Mouse (Mus musculus): ENCODE measurements around the gene Pld4.

DNA sequence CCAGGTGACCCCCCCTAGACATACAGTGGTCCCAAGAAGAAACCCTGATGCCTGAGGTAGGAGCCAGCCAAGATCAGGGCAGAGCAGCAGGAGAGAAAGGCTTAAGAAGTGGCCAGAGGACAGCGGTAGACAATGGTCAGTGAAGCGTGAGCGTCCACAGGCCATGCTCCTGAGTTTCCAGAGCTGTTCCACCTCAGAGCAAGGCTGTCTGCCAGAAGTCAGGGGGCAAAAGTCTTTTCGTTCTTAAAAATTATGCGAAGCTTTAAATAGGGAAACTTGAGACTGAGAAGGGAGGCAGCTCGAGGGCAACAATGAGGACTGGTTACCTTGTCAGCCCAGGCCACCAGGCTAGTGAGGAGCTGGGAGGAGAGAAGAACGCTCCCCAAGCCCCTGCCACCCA lies 52.9 kb downstream of the Pld4 start:
- TF ChIP-seq CTCF (IDR thresholded peaks at IDR 0.05; ENCODE audit: low read depth) (no peak), EP300 (IDR thresholded peaks at IDR 0.05; ENCODE audit: low read depth) (no peak)
